Mouse (Mus musculus): Measurements from ENCODE around the gene Lcat. TPM values are rescaled to one million over a fixed set of nuclear protein-coding genes. Genes with fewer than 3 reads are reported as not detected.

Lcat gene
- polyA plus RNA-seq, 1 experiment: 2.8 TPM

GRCm38 (mm10) chr8:105965905-105966341 is 22.7 kb upstream of the Lcat start, which contains the start of gene Slc12a4:
TSS of gene Slc12a4 (minus strand) at chr8:105966097.
- H3K27me3 ChIP-seq (ENCODE audit: control insufficient read depth, insufficient read depth, low read length, poor library complexity, severe bottlenecking): no peaks in the 10 kb centered on the region
- no peaks in the 10 kb centered on the region for H3K9me3 ChIP-seq (replicated peaks; ENCODE audit: control insufficient read depth, insufficient read depth, low read length, poor library complexity, severe bottlenecking)
- peak within 1 kb of the TSS; percentile 73 for H3K4me3 ChIP-seq (ENCODE audit: low read depth, low read length)

GRCm38 (mm10) chr8:105965266-105965904 is 22.2 kb upstream of the Lcat start:
- TF ChIP-seq EP300 (IDR thresholded peaks at IDR 0.05; ENCODE audit: insufficient read depth, low read depth, low read length) (no peak), CTCF (IDR thresholded peaks at IDR 0.05; ENCODE audit: low read depth, low read length) (no peak), POLR2A (IDR thresholded peaks at IDR 0.05; ENCODE audit: insufficient read depth, low read length) (no peak)
- Histone ChIP-seq H3K4me1 (ENCODE audit: control insufficient read depth, insufficient read depth, low read length) (peaks cover 10% of the 10 kb centered on the region), H3K9ac (ENCODE audit: low read depth, poor library complexity, severe bottlenecking) (peak overlapping the region; percentile 89), H3K36me3 (ENCODE audit: control insufficient read depth, insufficient read depth, low read length, poor library complexity, severe bottlenecking) (no peaks in the 10 kb centered on the region), H3K9me3 (replicated peaks; ENCODE audit: control insufficient read depth, insufficient read depth, low read length, poor library complexity, severe bottlenecking) (no peaks in the 10 kb centered on the region), H3K27ac (ENCODE audit: insufficient read depth, low read length) (peak overlapping the region; percentile 24; the same call in 1 of the 2 replicates), H3K27me3 (ENCODE audit: control insufficient read depth, insufficient read depth, low read length, poor library complexity, severe bottlenecking) (no peaks in the 10 kb centered on the region), H3K4me3 (ENCODE audit: low read depth, low read length) (peak overlapping the region; percentile 73)

More at GRCm38 (mm10) chr8:105965905-105966341, 22.7 kb upstream of the Lcat start, which contains the start of gene Slc12a4:
- Histone ChIP-seq H3K27ac (ENCODE audit: insufficient read depth, low read length) (peak within 1 kb of the TSS; percentile 92), H3K9ac (ENCODE audit: low read depth, poor library complexity, severe bottlenecking) (peak within 1 kb of the TSS; percentile 89), H3K36me3 (ENCODE audit: control insufficient read depth, insufficient read depth, low read length, poor library complexity, severe bottlenecking) (no peaks in the 10 kb centered on the region), H3K4me1 (ENCODE audit: control insufficient read depth, insufficient read depth, low read length) (peaks cover 10% of the 10 kb centered on the region)
- peak; percentile 7 for TF ChIP-seq POLR2A (IDR thresholded peaks at IDR 0.05; ENCODE audit: insufficient read depth, low read length)
- TF ChIP-seq EP300 (IDR thresholded peaks at IDR 0.05; ENCODE audit: insufficient read depth, low read depth, low read length): 0 out of 2 replicates have a peak, but pooled peaks have one; percentile 27
- no peak for TF ChIP-seq CTCF (IDR thresholded peaks at IDR 0.05; ENCODE audit: low read depth, low read length)

DNA sequence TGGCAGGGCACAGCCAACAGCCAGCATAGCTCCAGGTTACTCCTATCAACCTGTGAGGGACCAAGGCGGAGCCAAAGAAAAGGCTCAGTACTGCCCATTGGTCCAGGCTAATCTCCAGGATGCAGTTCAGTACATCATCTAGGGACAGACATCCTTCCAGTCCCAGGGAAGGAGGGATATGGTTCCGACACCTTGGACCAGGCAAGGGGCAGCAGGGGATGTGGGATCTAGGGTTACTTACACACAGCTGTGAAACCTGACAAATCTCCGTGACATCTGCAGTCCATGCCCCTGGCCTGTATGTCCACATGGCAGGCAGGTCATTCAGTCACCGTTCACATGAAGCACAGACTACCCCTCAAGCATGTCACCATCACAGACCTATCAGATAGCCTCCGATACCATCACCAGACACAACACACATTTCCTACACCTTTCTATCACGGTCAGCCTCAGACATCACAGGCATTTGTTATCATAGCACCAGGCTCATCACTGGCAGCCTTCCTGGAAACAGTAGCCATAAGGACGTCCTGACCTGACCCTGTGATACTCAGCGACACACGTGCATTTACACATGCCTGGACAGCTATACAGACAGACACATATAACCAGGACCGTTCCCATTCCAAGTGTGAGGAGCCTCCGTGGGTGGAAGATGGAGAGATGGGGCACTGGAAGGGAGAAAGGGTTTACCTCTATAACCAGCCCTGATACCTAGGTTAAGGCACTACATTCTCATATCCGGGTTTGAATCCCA is 21.5 kb upstream of the Lcat start:
- no peaks in the 10 kb centered on the region for H3K27me3 ChIP-seq (ENCODE audit: control insufficient read depth, insufficient read depth, low read length, poor library complexity, severe bottlenecking)
- peaks cover 10% of the 10 kb centered on the region for H3K4me1 ChIP-seq (ENCODE audit: control insufficient read depth, insufficient read depth, low read length)
- H3K27ac ChIP-seq (ENCODE audit: insufficient read depth, low read length): no peak overlapping the region
- H3K9ac ChIP-seq (ENCODE audit: low read depth, poor library complexity, severe bottlenecking): peak overlapping the region; percentile 89
- no peaks in the 10 kb centered on the region; the same call in 1 of the 2 replicates for H3K36me3 ChIP-seq (ENCODE audit: control insufficient read depth, insufficient read depth, low read length, poor library complexity, severe bottlenecking)
- H3K4me3 ChIP-seq (ENCODE audit: low read depth, low read length): peak overlapping the region; percentile 73
- TF ChIP-seq EP300 (IDR thresholded peaks at IDR 0.05; ENCODE audit: insufficient read depth, low read depth, low read length) (no peak), POLR2A (IDR thresholded peaks at IDR 0.05; ENCODE audit: insufficient read depth, low read length) (no peak), CTCF (IDR thresholded peaks at IDR 0.05; ENCODE audit: low read depth, low read length) (no peak)
- H3K9me3 ChIP-seq (replicated peaks; ENCODE audit: control insufficient read depth, insufficient read depth, low read length, poor library complexity, severe bottlenecking): no peaks in the 10 kb centered on the region

- TF ChIP-seq EP300 (IDR thresholded peaks at IDR 0.05; ENCODE audit: insufficient read depth, low read depth, low read length) (no peak), POLR2A (IDR thresholded peaks at IDR 0.05; ENCODE audit: insufficient read depth, low read length) (no peak), CTCF (IDR thresholded peaks at IDR 0.05; ENCODE audit: low read depth, low read length) (no peak)
- H3K27me3 ChIP-seq (ENCODE audit: control insufficient read depth, insufficient read depth, low read length, poor library complexity, severe bottlenecking): no peaks in the 10 kb centered on the region
- 0 out of 2 replicates have a peak overlapping the region, but pooled peaks have one; percentile 1 for H3K27ac ChIP-seq (ENCODE audit: insufficient read depth, low read length)
- H3K4me3 ChIP-seq (ENCODE audit: low read depth, low read length): peak overlapping the region; percentile 54
- H3K36me3 ChIP-seq (ENCODE audit: control insufficient read depth, insufficient read depth, low read length, poor library complexity, severe bottlenecking): peaks cover 17% of the 10 kb centered on the region
- H3K4me1 ChIP-seq (ENCODE audit: control insufficient read depth, insufficient read depth, low read length): peaks cover 10% of the 10 kb centered on the region
- peak overlapping the region; percentile 17; the same call in 1 of the 2 replicates for H3K9ac ChIP-seq (ENCODE audit: low read depth, poor library complexity, severe bottlenecking)
- no peaks in the 10 kb centered on the region for H3K9me3 ChIP-seq (replicated peaks; ENCODE audit: control insufficient read depth, insufficient read depth, low read length, poor library complexity, severe bottlenecking)
These were observed 18.4 kb upstream of the Lcat start for GRCm38 (mm10) chr8:105961536-105961935.

DNA sequence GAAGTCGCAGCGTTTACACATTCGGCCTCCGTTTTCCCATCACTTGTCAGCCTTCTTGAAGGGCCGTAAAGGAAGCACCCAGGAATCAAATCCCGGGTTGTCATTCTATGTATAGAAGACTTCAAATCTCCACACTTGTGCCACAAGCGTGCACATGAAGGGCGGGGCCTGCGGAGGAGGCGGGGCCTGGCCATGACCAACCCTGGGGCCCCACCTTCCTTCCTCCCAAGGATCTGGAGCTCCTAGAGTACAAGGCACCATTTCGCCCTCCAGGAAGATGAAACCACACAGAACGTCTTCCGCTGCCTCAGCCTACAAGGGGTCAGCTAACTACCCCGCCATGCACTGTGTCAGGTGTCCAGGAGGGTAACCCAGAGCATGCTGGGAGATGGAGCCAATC is 17.9 kb upstream of the Lcat start:
- H3K27ac ChIP-seq (ENCODE audit: insufficient read depth, low read length): no peak overlapping the region
- no peaks in the 10 kb centered on the region for H3K9me3 ChIP-seq (replicated peaks; ENCODE audit: control insufficient read depth, insufficient read depth, low read length, poor library complexity, severe bottlenecking)
- peaks cover 10% of the 10 kb centered on the region for H3K4me1 ChIP-seq (ENCODE audit: control insufficient read depth, insufficient read depth, low read length)
- TF ChIP-seq EP300 (IDR thresholded peaks at IDR 0.05; ENCODE audit: insufficient read depth, low read depth, low read length) (no peak), CTCF (IDR thresholded peaks at IDR 0.05; ENCODE audit: low read depth, low read length) (no peak), POLR2A (IDR thresholded peaks at IDR 0.05; ENCODE audit: insufficient read depth, low read length) (no peak)
- no peaks in the 10 kb centered on the region for H3K27me3 ChIP-seq (ENCODE audit: control insufficient read depth, insufficient read depth, low read length, poor library complexity, severe bottlenecking)
- H3K9ac ChIP-seq (ENCODE audit: low read depth, poor library complexity, severe bottlenecking): peak overlapping the region; percentile 17; the same call in 1 of the 2 replicates
- peak overlapping the region; percentile 54 for H3K4me3 ChIP-seq (ENCODE audit: low read depth, low read length)
- peaks cover 20% of the 10 kb centered on the region for H3K36me3 ChIP-seq (ENCODE audit: control insufficient read depth, insufficient read depth, low read length, poor library complexity, severe bottlenecking)
